Mouse (Mus musculus) midbrain, postnatal 0 days (tissue): ENCODE measurements at regions not wholly inside any gene's neighbourhood (a gene's known extent, or its start where the extent isn't known, plus 50 kb on each side); places are given as distances from the start of the nearest gene placed in this dataset.

Experiments
- ATAC-seq: fragments of 200-750 bp; cut with Nextera tagmentation; 2 replicates; pipeline ENCODE4 v1.8.0; 2017; ENCODE audit warnings: moderate number of reproducible peaks, mild to moderate bottlenecking, moderate TSS enrichment, moderate library complexity; ENCODE audit not compliant: low FRiP score
- DNase-seq: peaks from one replicate; pipeline ENCODE4 v3.0.0-alpha.2; 2015; ENCODE audit warnings: low spot score
- H3K27ac ChIP-seq: fragments of 300-500 bp; sonication (generic); 2 replicates; pipeline ENCODE4 v1.5.1; 2014; ENCODE audit warnings: low read depth, mild to moderate bottlenecking, low read length, mixed read lengths
- H3K27me3 ChIP-seq: fragments of 300-500 bp; sonication (generic); 2 replicates; pipeline ENCODE4 v1.6.1; 2014; ENCODE audit warnings: low read length, control low read depth, mixed read lengths; ENCODE audit not compliant: insufficient read depth
- H3K36me3 ChIP-seq: fragments of 300-500 bp; sonication (generic); 2 replicates; pipeline ENCODE4 v1.6.1; 2014; ENCODE audit warnings: low read length, control low read depth, mixed read lengths; ENCODE audit not compliant: insufficient read depth
- H3K4me1 ChIP-seq: fragments of 300-500 bp; sonication (generic); 2 replicates; pipeline ENCODE4 v1.6.1; 2014; ENCODE audit warnings: mild to moderate bottlenecking, control low read depth, antibody characterized with exemption, low read length, mixed read lengths; ENCODE audit not compliant: insufficient read depth
- H3K4me2 ChIP-seq: fragments of 300-500 bp; sonication (generic); 2 replicates; pipeline ENCODE4 v1.6.1; 2014; ENCODE audit warnings: low read depth, mild to moderate bottlenecking, low read length, mixed read lengths; ENCODE audit not compliant: poor library complexity, severe bottlenecking
- H3K4me3 ChIP-seq: fragments of 300-500 bp; sonication (generic); 2 replicates; pipeline ENCODE4 v1.5.1; 2014; ENCODE audit warnings: low read depth, mild to moderate bottlenecking, low read length, moderate library complexity
- H3K9ac ChIP-seq: fragments of 300-500 bp; sonication (generic); replicated peaks from 2 replicates; pipeline ENCODE4 v1.6.1; 2014; ENCODE audit warnings: mild to moderate bottlenecking, low read length, moderate library complexity, mixed read lengths; ENCODE audit not compliant: poor library complexity, severe bottlenecking
- H3K9me3 ChIP-seq: fragments of 300-500 bp; sonication (generic); 2 replicates; pipeline ENCODE4 v1.6.1; 2016; ENCODE audit warnings: low read length, control low read depth
- CTCF ChIP-seq: IDR thresholded peaks from 2 replicates; pipeline ENCODE4 v1.5.1; 2016; ENCODE audit warnings: antibody characterized with exemption, mild to moderate bottlenecking
- WGBS: fragments of 180-500 bp; shearing (Covaris S2); extraction: QIAGEN DNeasy Blood & Tissue Kit; methylation state at CpG from one replicate; pipeline ENCODE4 v1.1.7; 2014; 5-methylcytosine and 5-hydroxymethylcytosine counted together

DNA sequence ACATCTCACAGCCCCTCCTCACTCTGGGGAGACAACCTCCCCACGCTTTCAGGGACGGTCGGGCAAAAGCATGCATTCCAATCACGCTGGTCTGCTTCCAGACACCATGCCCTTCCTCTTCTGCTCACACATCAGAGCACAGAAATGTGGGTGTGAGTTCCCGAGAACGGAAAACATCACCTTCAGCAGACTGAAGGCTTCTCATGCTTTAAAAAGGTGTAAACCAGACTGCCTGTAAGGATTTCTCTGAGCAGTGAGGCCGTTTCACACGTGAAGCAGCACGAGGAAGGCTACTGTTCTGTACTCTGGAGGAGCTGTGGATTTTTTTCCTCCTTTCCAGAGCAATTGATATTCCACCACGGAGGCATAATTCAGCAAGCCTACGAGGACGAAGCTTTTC lies 2218.8 kb upstream of the Lrrc6 start:
- no peak for TF ChIP-seq CTCF
- Histone ChIP-seq H3K9ac (no peak overlapping the region), H3K4me2 (no peak overlapping the region), H3K4me1 (no peaks in the 10 kb centered on the region), H3K36me3 (no peaks in the 10 kb centered on the region), H3K27ac (no peak overlapping the region), H3K27me3 (no peaks in the 10 kb centered on the region), H3K9me3 (no peaks in the 10 kb centered on the region), H3K4me3 (no peak overlapping the region)
- ATAC-seq (no peak), DNase-seq (no peak)
- WGBS: 74% methylated on average over 12 of the region's 12 CpGs

DNA sequence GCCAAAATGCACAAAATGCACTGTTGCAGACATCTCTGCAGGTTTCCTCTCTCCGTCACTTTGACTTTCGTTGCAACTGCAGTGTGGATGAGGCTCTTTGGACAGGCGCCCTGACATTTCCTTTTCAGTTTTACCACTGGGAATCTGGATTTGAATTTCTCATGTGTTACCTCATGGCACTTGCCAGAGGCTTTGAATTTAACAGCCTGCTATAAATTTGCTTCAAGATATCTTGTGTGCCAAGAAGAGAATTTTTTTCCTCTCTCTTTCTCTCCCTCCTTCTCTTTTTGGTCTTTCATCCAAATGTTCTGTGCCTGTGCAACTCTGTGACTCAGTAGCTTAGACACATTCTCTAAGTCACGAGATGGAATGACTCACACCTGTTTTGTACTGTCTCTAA lies 2213.6 kb upstream of the Lrrc6 start:
- H3K27ac ChIP-seq: no peak overlapping the region

DNA sequence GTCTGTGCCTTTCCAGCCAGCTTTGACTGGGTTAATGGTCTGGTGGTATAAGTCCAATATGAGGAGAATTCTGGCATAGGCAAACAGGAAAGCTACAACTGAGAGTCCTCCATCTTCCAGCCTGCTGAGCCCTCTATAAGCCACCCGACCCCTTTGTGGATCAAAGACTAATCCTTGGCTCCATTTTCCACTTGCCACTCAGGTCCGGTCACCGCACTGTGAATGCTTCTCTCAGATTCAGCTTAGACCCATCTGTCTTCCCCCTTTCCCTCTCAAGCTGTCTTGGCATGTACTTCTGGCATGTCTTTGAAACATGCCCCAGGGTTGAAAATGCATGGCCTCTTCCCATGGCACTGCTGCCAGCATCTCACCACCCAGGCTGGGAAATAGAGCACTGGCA lies 2206.6 kb upstream of the Lrrc6 start:
- peak; percentile 71 for DNase-seq
- no peaks in the 10 kb centered on the region for H3K27me3 ChIP-seq
- H3K4me3 ChIP-seq: no peak overlapping the region
- ATAC-seq: no peak
- TF ChIP-seq CTCF: no peak
- H3K9ac ChIP-seq: no peak overlapping the region
- H3K9me3 ChIP-seq: no peaks in the 10 kb centered on the region
- no peak overlapping the region for H3K27ac ChIP-seq
- no peak overlapping the region for H3K4me2 ChIP-seq
- H3K36me3 ChIP-seq: no peaks in the 10 kb centered on the region
- no peaks in the 10 kb centered on the region for H3K4me1 ChIP-seq
- 47% methylated on average over 3 of the region's 3 CpGs for WGBS

More for the DNA sequence above, 2213.6 kb upstream of the Lrrc6 start:
- Histone ChIP-seq H3K36me3 (no peaks in the 10 kb centered on the region), H3K4me1 (no peaks in the 10 kb centered on the region), H3K9ac (no peak overlapping the region), H3K27me3 (no peaks in the 10 kb centered on the region), H3K4me3 (no peak overlapping the region), H3K4me2 (no peak overlapping the region), H3K9me3 (no peaks in the 10 kb centered on the region)
- ATAC-seq: no peak
- WGBS: 89% methylated on average over 4 of the region's 4 CpGs
- TF ChIP-seq CTCF: no peak
- DNase-seq: no peak

DNA sequence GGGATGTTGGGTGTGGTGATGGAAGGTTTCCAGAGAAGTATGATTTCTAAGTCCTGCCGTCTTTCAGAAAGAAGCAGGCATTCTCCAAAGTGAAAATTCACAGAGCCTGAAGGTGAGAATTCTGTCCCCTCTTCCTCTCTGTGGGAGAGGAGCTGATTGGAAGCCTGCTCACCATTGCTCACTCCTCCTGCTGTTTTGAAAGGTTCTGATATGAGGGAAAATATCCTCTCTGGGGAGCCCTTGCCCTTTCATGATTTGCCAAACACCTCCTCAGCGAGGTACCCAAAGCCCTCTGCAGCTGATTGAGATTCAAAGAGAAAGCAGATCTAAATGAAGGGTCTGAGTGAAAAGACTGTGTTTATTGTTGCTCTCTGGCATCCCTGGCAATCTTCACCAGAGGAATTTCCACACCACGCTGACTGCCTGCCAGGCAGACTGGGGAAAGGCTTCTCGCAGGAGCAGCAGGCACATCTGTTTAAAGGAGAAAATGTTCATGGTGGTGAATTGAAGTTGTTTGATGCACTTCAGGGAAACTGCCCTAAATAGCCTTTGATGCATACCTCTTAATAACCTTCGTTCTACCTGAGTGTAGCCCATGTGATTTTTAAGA lies 2194.4 kb upstream of the Lrrc6 start:
- Histone ChIP-seq H3K4me3 (no peak overlapping the region), H3K4me1 (no peaks in the 10 kb centered on the region), H3K27me3 (no peaks in the 10 kb centered on the region), H3K36me3 (no peaks in the 10 kb centered on the region), H3K27ac (no peak overlapping the region), H3K9ac (no peak overlapping the region), H3K4me2 (no peak overlapping the region), H3K9me3 (no peaks in the 10 kb centered on the region)
- no peak for TF ChIP-seq CTCF
- DNase-seq (peak; percentile 9), ATAC-seq (no peak)
- 32% methylated on average over 5 of the region's 5 CpGs for WGBS

DNA sequence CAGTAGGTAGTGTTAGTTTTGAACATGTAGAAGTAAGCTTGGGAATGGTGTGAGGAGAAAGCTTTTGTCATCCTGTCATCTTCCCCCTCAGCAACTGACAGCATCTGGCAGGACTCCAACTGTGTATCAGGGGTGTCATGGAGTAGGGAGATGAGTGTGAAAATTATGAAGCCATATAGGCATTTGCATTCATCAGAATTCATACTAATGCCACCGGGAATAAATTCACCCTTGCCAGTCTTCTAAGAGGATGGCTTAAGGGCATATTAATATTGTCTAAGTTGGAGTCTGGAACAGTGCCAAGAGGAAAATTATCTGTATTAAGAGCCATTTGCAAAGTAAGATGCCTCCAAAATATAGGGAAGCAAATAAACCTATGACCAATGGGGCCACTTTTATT lies 2166.8 kb upstream of the Lrrc6 start:
- no peak for TF ChIP-seq CTCF
- no peak overlapping the region for H3K4me3 ChIP-seq
- no peak overlapping the region for H3K27ac ChIP-seq
- no peaks in the 10 kb centered on the region for H3K9me3 ChIP-seq
- no peaks in the 10 kb centered on the region for H3K27me3 ChIP-seq
- ATAC-seq (no peak), DNase-seq (no peak)
- no peak overlapping the region for H3K4me2 ChIP-seq
- WGBS: 70% methylated on average over 1 of the region's 1 CpGs
- no peaks in the 10 kb centered on the region for H3K36me3 ChIP-seq
- no peaks in the 10 kb centered on the region for H3K4me1 ChIP-seq
- H3K9ac ChIP-seq: no peak overlapping the region

DNA sequence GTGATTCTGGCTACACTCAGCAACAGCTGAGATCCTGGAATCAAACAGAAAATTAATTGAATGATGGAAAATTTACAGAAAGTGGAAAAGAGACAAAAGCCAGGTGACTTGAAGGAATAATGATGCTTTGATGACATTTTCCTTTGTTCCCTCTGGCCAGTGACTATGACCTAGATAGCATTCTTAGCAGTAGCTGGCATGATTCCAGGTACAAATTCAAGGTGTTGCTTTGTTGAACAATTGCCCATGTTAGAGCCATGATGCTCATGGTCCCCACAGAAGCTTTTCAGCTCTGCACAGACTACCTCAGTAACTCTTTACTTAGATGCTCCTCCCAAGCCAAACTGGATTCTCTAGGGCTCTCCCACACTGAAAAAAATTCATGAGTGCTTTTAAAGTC lies 2164.6 kb upstream of the Lrrc6 start:
- H3K4me3 ChIP-seq: no peak overlapping the region
- H3K4me1 ChIP-seq: no peaks in the 10 kb centered on the region
- H3K36me3 ChIP-seq: no peaks in the 10 kb centered on the region
- no peaks in the 10 kb centered on the region for H3K27me3 ChIP-seq
- no peak overlapping the region for H3K27ac ChIP-seq
- H3K9me3 ChIP-seq: no peaks in the 10 kb centered on the region
- TF ChIP-seq CTCF: no peak
- ATAC-seq: no peak
- H3K9ac ChIP-seq: no peak overlapping the region
- no peak overlapping the region for H3K4me2 ChIP-seq
- DNase-seq: no peak
